Mouse (Mus musculus): ENCODE measurements at regions not wholly inside any gene's neighbourhood (a gene's known extent, or its start where the extent isn't known, plus 50 kb on each side); places are given as distances from the start of the nearest gene placed in this dataset.
A peak's percentile ranks its signal among the peaks of the same experiment; 100 is the strongest.

GRCm38 (mm10) chr7:145043455-145044149 is 103.9 kb upstream of the Ccnd1 start:
- no peak for DNase-seq (ENCODE audit: low spot score)

GRCm38 (mm10) chr7:145040871-145041270 is 101.1 kb upstream of the Ccnd1 start:
- no peak for DNase-seq (ENCODE audit: low spot score)

- DNase-seq (ENCODE audit: low spot score), result no peak
Measured at GRCm38 (mm10) chr7:145034385-145034784, 94.7 kb upstream of the Ccnd1 start.

GRCm38 (mm10) chr7:145031275-145031674 is 91.5 kb upstream of the Ccnd1 start:
- no peak for DNase-seq (ENCODE audit: low spot score)

- DNase-seq (ENCODE audit: low spot score), result peak; percentile 73
Measured at GRCm38 (mm10) chr7:145030635-145031141, 91.0 kb upstream of the Ccnd1 start.

- DNase-seq (ENCODE audit: low spot score), result no peak
Measured at GRCm38 (mm10) chr7:145029622-145030021, 89.9 kb upstream of the Ccnd1 start.

- no peak for DNase-seq (ENCODE audit: low spot score)
Measured at GRCm38 (mm10) chr7:145029124-145029523, 89.4 kb upstream of the Ccnd1 start.

- DNase-seq (ENCODE audit: low spot score), result no peak
Measured at GRCm38 (mm10) chr7:145027061-145027460, 87.3 kb upstream of the Ccnd1 start.

GRCm38 (mm10) chr7:145026014-145026285 is 86.2 kb upstream of the Ccnd1 start:
- DNase-seq (ENCODE audit: low spot score), result no peak

GRCm38 (mm10) chr7:145025186-145026013 is 85.7 kb upstream of the Ccnd1 start:
- DNase-seq (ENCODE audit: low spot score), result no peak

- no peak for DNase-seq (ENCODE audit: low spot score)
Measured at GRCm38 (mm10) chr7:145024651-145025050, 84.9 kb upstream of the Ccnd1 start.

GRCm38 (mm10) chr7:145019137-145019536 is 79.4 kb upstream of the Ccnd1 start:
- no peak for DNase-seq (ENCODE audit: low spot score)

- DNase-seq (ENCODE audit: low spot score), result no peak
Measured at GRCm38 (mm10) chr7:145018149-145018548, 78.4 kb upstream of the Ccnd1 start.

GRCm38 (mm10) chr7:145015463-145016085 is 75.8 kb upstream of the Ccnd1 start:
- DNase-seq (ENCODE audit: low spot score), result no peak

GRCm38 (mm10) chr7:145010757-145011156 is 71.0 kb upstream of the Ccnd1 start:
- no peak for DNase-seq (ENCODE audit: low spot score)

- DNase-seq (ENCODE audit: low spot score), result no peak
Measured at GRCm38 (mm10) chr7:145010004-145010403, 70.3 kb upstream of the Ccnd1 start.

GRCm38 (mm10) chr7:145008662-145009333 is 69.1 kb upstream of the Ccnd1 start:
- no peak for DNase-seq (ENCODE audit: low spot score)

- DNase-seq (ENCODE audit: low spot score), result no peak
Measured at GRCm38 (mm10) chr7:145007216-145007615, 67.5 kb upstream of the Ccnd1 start.

- DNase-seq (ENCODE audit: low spot score), result no peak
Measured at GRCm38 (mm10) chr7:145001503-145002084, 61.9 kb upstream of the Ccnd1 start.

GRCm38 (mm10) chr7:144999741-145000140 is 60.0 kb upstream of the Ccnd1 start:
- no peak for DNase-seq (ENCODE audit: low spot score)

GRCm38 (mm10) chr7:144996847-144997246 is 57.1 kb upstream of the Ccnd1 start:
- no peak for DNase-seq (ENCODE audit: low spot score)

GRCm38 (mm10) chr7:144994229-144994628 is 54.5 kb upstream of the Ccnd1 start:
- no peak for DNase-seq (ENCODE audit: low spot score)

All from ovary, postnatal 10 days (tissue).